Mouse (Mus musculus): ENCODE results near the gene Gm4567.
"Not testable (repeated sequence)": the region's sequence is repeated elsewhere in the genome, so short reads cannot be mapped to it uniquely, and the experiment has no call there.

Gm4567 gene

GRCm38 (mm10) chr7:22719610-22720009 lies at the start of gene Gm4567:
TSS of gene Gm4567 (minus strand) at chr7:22719710.
- DNase-seq = not testable (repeated sequence)

GRCm38 (mm10) chr7:22761397-22761796 lies 41.9 kb upstream of the Gm4567 start, which contains the start of gene Vmn1r157:
TSS of gene Vmn1r157 (plus strand) at chr7:22761697.
- not testable (repeated sequence) for DNase-seq

DNA sequence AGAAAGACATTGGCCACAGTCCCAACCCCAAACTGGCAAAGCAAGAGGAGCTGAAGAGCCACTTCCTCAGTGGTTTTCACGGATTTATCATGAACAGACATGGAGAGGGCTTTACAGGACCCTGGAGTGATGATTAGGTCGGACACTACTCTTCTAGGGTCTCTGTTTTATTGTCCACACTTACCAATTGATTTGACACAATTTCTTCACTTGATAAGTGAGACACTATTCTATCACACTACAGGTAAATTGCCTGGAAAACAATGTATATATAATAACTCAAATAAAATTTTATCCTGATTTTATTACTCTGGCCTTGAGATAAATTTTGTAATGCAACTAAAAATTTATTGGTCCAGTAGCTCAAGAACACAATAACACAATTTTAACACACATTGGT lies 27.3 kb downstream of the Gm4567 start, which contains the start of gene Gm8693:
Gene Gm8693, minus strand, starts transcription at position 101 of the 400 bp plus-strand sequence.
- not testable (repeated sequence) for DNase-seq

Data from lung, postnatal 10 days (tissue).